Mouse (Mus musculus) left cerebral cortex, adult 2 months (tissue): ENCODE measurements at regions not wholly inside any gene's neighbourhood (a gene's known extent, or its start where the extent isn't known, plus 50 kb on each side); places are given as distances from the start of the nearest gene placed in this dataset.

Source experiments
- DNase-seq, 2 experiments: peaks; one replicate each; pipeline ENCODE4 v3.0.0; 2021 to 2022; ENCODE audit warnings: low spot score in 2 of 2, mixed read lengths in 1 of 2; ENCODE audit errors: extremely low spot score in 1 of 2
- H3K27ac ChIP-seq: fragments of 200-600 bp; 2 replicates; pipeline ENCODE4 v1.8.1; 2022
- H3K4me3 ChIP-seq: fragments of 200-600 bp; 2 replicates; pipeline ENCODE4 v1.8.1; 2022
- CTCF ChIP-seq: fragments of 200-600 bp; IDR thresholded peaks from 2 replicates; pipeline ENCODE4 v1.8.1; 2022; ENCODE audit warnings: antibody characterized with exemption, mild to moderate bottlenecking, moderate library complexity
- intact Hi-C: fragments of 180-260 bp; cut with DNase I; formaldehyde crosslinking; loops from one replicate; pipeline ENCODE4 v1.15.1; 2025

GRCm38 (mm10) chr4:25488479-25489069 is 207.0 kb upstream of the Ufl1 start:
- no peak overlapping the region for H3K4me3 ChIP-seq
- no peak for DNase-seq
- intact Hi-C loops = no loop called here
- TF ChIP-seq CTCF = no peak
- H3K27ac ChIP-seq = no peak overlapping the region

GRCm38 (mm10) chr4:25483621-25483933 is 202.0 kb upstream of the Ufl1 start:
- H3K27ac ChIP-seq = no peak overlapping the region
- intact Hi-C loops = no loop called here
- no peak for TF ChIP-seq CTCF
- no peak overlapping the region for H3K4me3 ChIP-seq
- no peak for DNase-seq

- no peak overlapping the region for H3K4me3 ChIP-seq
- intact Hi-C loops = no loop called here
- H3K27ac ChIP-seq = no peak overlapping the region
- no peak for TF ChIP-seq CTCF
- no peak for DNase-seq
These were observed 201.5 kb upstream of the Ufl1 start for GRCm38 (mm10) chr4:25482933-25483620.

GRCm38 (mm10) chr4:25473026-25473425 is 191.4 kb upstream of the Ufl1 start:
- Histone ChIP-seq H3K27ac (no peak overlapping the region), H3K4me3 (no peak overlapping the region)
- no peak for TF ChIP-seq CTCF
- DNase-seq = no peak
- intact Hi-C loops = no loop called here

- no peak overlapping the region for H3K27ac ChIP-seq
- intact Hi-C loops = no loop called here
- DNase-seq = no peak
- TF ChIP-seq CTCF = no peak
- H3K4me3 ChIP-seq = no peak overlapping the region
These were observed 184.9 kb upstream of the Ufl1 start for GRCm38 (mm10) chr4:25466490-25466889.

- DNase-seq = no peak
- no peak for TF ChIP-seq CTCF
- no peak overlapping the region for H3K27ac ChIP-seq
- H3K4me3 ChIP-seq = no peak overlapping the region
- intact Hi-C loops = no loop called here
These were observed 183.4 kb upstream of the Ufl1 start for GRCm38 (mm10) chr4:25464792-25465590.

- intact Hi-C loops = no loop called here
- no peak for TF ChIP-seq CTCF
- DNase-seq = no peak
- H3K4me3 ChIP-seq = no peak overlapping the region
- no peak overlapping the region for H3K27ac ChIP-seq
These were observed 182.4 kb upstream of the Ufl1 start for GRCm38 (mm10) chr4:25464069-25464468.

- TF ChIP-seq CTCF = no peak
- no peak overlapping the region for H3K27ac ChIP-seq
- intact Hi-C loops = no loop called here
- H3K4me3 ChIP-seq = no peak overlapping the region
- no peak for DNase-seq
These were observed 178.5 kb upstream of the Ufl1 start for GRCm38 (mm10) chr4:25460127-25460526.

- no peak for DNase-seq
- H3K27ac ChIP-seq = no peak overlapping the region
- H3K4me3 ChIP-seq = no peak overlapping the region
- no peak for TF ChIP-seq CTCF
- intact Hi-C loops = no loop called here
These were observed 173.1 kb upstream of the Ufl1 start for GRCm38 (mm10) chr4:25454752-25455151.

- intact Hi-C loops = no loop called here
- no peak for TF ChIP-seq CTCF
- Histone ChIP-seq H3K4me3 (no peak overlapping the region), H3K27ac (no peak overlapping the region)
- no peak for DNase-seq
These were observed 171.6 kb upstream of the Ufl1 start for GRCm38 (mm10) chr4:25453127-25453806.

GRCm38 (mm10) chr4:25451865-25452264 is 170.2 kb upstream of the Ufl1 start:
- no peak for DNase-seq
- TF ChIP-seq CTCF = no peak
- no peak overlapping the region for H3K4me3 ChIP-seq
- H3K27ac ChIP-seq = no peak overlapping the region
- intact Hi-C loops = no loop called here

- no peak overlapping the region for H3K4me3 ChIP-seq
- no peak for TF ChIP-seq CTCF
- intact Hi-C loops = no loop called here
- no peak overlapping the region for H3K27ac ChIP-seq
- no peak for DNase-seq
These were observed 150.6 kb upstream of the Ufl1 start for GRCm38 (mm10) chr4:25432203-25432602.
